Mouse (Mus musculus) hematopoietic stem cell, adult 5-6 weeks (primary cell): ENCODE data around the gene C130032M10Rik. TPM values are rescaled to one million over a fixed set of nuclear protein-coding genes. Genes with fewer than 3 reads are reported as not detected.
"Not testable (repeated sequence)": the region's sequence is repeated elsewhere in the genome, so short reads cannot be mapped to it uniquely, and the experiment has no call there.

Experiments
- ATAC-seq, 2 experiments: fragments of 125-278 bp in 1 of 2; replicated peaks in 1 of 2; 2 replicates each; pipeline ENCODE4 v1.8.0; 2016 to 2017; ENCODE audit warnings: inconsistent platforms in 2 of 2, mild to moderate bottlenecking in 2 of 2, moderate number of reproducible peaks in 2 of 2, low read depth in 1 of 2, moderate TSS enrichment in 1 of 2; ENCODE audit not compliant: low FRiP score in 2 of 2, poor library complexity in 2 of 2, severe bottlenecking in 2 of 2, insufficient read depth in 1 of 2, low TSS enrichment in 1 of 2
- total RNA-seq: library from RNA; stranded (forward); fragments of 172-1452, 232-1000 nt; gene quantifications from 2 replicates; pipeline ENCODE4 v1.2.3, GENCODE M21; 2017

The C130032M10Rik gene
- total RNA-seq, 1 experiment from 2014 or later = not detected

DNA sequence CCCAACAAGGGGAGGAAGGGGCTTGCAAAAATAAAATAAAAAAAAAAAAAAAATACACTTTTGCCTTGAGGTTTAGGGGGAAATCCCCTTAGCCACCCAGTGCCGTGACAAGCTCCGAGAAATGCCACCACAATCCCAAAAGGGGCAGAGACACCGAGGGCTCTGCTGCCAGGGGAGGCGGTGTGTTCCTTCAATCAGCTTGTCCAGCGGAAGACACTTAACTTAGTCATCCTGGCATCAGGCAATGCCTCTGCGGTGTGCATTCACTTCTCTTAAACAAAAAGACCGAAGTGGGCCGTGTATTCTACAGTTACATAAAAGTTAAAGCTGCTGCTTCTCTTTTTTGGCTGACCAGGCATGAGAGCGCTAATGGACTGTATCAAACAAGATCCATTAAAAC, 8.1 kb upstream of the C130032M10Rik start:
- peak; percentile 76 to 88 for ATAC-seq

DNA sequence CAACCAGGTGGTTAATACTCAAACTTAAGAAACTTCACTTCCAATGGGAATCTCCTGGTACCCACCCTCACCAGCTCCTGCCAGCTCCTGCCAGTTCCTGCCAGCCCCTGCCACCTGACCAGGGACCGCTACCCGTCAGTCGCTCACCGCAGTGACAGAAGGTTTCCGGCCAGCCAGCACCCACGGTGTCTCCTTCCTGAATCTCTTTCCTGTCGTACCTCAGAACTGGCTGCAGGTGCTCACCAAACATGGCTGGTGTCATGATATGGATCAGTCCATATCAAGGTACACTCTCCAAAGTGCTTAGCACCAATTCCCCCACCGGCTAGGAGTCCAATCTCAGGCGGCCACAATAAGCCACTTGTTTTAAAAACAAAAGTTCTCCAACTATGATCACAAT, 5.7 kb upstream of the C130032M10Rik start:
- 0 out of 4 replicates have a peak, but pooled peaks of 1 of the 2 experiments have one; percentile 12 for ATAC-seq

DNA sequence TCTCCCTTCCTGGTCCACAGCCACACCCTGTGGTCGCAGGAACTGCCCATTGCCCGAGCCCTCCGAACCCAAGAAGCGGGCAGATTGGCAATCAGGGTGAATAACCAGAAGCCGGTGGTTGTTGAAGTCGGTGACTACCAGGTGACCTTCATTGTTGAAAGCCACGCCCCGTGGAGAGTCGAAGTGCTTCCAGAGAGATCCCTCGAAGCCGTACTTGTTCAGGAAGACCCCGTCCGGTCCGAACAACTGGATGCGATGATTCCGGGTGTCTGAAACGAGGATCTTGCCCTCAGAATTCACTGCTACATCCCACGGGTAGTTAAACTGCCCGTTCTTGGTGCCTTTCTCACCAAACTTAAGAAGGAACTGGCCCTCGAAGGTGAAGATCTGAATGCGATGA, 2.7 kb upstream of the C130032M10Rik start:
- no peak for ATAC-seq

DNA sequence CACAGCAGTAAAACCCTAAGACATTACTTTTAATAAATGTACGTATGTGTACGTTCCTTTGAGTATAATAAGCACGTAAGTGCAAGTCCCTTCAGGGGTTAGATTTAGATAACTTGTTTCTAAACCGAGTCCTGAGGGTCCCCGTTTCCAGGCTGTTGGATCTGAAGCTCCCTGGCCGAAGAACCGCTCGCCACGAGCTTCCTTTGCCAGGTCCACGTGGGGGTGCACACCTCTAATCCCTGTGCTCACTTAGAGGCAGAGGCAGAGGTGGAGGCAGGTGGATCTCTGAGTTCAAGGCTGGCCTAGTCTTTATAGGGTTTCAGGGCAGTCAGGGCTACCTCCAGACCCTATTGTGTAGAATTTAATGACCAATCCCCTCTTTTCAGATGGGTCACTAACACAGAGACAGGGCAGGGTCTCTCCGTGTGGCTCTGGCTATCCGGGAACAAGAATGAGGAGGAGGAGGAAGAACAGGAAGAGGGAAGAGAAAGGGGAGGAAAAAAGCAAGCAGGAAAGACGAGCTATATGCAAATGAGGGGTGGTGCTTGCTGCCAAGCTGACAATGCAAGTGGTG, 2.5 kb downstream of the C130032M10Rik start:
- ATAC-seq = no peak

DNA sequence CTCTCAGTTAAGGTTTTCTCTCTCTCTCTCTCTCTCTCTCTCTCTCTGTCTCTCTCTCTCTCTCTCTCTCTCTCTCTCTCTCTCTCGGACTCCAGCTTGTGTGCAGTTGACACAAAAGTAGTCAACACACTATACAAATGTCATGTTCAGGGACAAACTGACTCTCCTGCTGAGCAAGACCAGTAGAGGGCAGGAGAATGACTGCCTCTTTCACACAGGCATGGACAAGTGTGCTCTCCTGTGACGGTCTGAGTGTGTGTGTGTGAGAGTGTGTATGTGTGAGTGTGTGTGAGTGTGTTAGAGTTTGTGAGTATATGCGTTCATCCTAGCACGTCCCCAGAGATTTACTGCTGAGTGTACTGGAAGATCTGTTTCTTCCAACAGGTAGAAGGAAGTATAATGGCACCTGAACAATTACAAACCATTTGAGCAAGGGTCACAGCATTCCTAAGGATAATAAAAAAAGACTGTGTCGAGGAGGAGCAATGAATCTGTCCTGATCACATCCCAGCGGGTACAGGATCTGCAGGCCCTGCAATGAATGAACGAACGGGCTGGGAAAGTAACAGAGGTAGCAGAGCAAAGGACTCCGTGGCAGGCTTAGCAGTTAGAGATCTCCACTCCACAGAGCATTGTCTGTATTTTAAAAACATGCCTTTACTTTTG, 3.4 kb downstream of the C130032M10Rik start:
- no peak for ATAC-seq

DNA sequence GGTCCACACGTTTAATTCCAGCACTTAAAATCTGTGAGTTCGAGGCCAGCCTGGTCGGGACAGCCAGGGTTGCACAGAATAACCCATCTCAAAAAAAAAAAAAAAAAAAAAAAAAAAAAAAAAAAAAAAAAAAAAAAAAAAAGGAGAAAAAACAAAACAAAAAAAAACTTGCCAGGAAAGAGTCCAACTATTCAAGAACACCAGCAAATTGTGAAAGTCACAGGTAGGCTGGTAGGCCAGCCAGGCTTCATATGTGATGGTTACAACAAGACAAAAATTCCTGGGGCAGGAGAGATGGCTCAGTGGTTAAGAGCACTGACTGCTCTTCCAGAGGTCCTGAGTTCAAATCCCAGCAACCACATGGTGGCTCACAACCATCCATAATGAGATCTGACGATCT, 5.0 kb downstream of the C130032M10Rik start:
- ATAC-seq = not testable (repeated sequence)

DNA sequence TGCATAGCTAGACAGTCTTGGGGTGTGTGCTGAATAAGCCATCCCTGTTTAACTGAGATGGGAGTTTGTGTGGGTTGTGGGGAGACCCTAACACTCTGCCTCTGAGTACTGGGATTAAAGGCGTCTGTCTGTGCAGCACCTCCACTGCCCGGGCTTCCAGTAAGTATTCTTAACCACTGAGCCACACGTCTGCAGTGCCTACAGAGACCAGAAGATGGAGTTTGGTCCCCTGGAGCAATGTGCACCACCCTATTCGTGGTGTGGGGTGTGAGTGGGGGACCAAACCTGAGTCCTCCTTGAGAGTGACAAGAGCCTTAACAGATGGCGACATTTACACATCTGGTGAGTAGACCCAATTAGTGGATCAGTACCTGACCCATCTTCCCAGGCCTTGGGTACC, 6.5 kb downstream of the C130032M10Rik start:
- ATAC-seq = no peak

DNA sequence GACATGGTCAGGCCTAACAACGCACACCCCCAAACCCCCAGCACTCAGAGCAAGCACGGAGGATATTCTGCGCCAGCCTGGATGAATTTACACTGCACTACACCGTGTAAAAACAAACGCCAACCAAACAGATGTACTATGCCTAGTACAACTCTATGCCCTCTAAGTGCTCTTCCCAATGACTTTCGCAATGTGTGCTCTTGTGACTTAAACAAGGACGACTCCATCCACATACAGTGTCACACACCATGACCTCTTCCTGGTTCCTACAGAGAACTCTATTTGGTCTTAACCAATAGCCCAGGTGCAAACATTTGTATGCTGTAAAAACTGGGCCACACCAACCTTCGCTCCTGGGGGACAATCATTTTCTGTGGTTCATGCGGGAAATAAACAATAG, 7.0 kb downstream of the C130032M10Rik start:
- ATAC-seq = no peak

DNA sequence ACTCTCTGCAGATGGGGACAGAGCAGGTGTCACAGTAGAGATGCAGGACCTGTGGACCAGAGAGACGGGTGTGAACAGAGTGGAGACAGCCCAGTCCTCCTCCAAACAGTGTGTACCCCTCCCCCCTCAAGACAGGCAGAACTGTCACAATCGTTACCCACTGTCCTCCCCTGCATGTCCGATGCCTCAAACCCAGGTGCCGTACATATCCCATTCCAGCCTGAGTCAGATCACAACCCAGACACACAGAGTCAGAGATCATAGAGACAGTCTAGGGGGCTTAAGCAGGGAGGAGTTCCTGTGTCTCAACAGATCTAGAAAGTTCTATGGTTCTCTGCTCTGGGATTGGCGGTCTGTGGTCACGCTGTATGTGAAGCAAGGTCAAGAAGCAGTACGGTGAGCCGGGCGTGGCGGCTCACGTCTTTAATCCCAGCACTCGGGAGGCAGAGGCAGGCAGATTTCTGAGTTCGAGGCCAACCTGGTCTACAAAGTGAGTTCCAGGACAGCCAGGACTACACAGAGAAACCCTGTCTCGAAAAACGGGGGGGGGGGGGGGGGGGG, 9.7 kb downstream of the C130032M10Rik start:
- no peak for ATAC-seq

DNA sequence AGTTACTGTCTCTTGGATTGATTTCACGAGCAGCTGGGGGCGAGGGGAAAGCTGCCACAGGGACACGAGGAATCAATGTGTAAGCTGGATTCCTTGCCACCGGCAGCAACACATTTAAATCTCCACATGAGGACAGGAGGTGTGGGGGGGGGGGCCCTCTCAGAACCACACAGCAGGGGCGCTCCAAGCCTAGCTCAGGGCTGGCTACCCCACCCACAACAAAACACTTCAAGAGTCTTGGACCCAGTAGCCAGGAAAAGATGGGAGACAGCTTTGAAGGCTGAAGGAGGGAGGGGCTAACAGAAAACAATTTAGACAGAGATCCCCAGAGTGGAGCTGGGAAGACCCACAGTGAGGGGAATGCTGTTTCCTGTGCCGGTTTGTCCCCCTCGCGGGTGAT, 10.4 kb downstream of the C130032M10Rik start:
- no peak for ATAC-seq

DNA sequence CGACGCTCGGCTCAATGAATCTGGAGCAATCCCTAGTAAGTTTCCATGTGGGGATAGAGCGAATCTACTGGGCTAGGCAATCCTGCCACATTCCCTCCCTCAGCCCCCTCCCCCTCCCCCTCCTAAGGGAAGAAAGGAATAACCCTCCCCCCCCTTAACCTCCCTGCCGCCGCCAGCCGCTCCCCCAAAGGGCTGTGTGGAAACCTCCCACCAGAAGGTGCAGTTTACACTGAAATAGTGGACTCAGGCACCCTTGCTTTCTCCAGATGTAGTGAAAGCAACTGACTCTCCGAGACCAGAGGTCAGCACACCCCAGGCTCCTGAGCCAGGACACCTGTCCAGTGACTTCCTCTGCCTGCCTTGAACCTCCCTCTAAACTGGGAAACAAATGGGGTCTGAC, 11.1 kb downstream of the C130032M10Rik start:
- no peak for ATAC-seq

DNA sequence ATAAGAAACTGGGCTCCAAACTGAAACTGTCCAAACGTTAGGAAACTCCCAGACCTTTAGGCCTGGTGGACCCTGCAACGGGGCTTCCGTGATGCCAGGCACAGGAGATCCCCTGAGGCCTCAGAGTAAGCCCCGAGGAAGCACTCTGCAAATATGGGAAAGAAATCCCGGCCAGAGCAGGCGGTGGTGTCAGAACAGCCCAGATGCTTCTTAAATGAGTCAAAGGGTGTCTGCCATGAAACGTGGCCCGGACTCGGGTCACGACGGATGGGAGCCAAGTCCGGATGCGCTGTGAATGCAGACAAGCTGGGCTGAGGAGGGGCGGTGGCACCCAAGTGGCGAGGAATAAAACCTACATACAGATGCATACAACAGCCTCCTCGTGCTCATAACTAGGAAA, 11.6 kb downstream of the C130032M10Rik start:
- ATAC-seq = peak; percentile 42 to 69; a peak in 2 of 4 replicates

DNA sequence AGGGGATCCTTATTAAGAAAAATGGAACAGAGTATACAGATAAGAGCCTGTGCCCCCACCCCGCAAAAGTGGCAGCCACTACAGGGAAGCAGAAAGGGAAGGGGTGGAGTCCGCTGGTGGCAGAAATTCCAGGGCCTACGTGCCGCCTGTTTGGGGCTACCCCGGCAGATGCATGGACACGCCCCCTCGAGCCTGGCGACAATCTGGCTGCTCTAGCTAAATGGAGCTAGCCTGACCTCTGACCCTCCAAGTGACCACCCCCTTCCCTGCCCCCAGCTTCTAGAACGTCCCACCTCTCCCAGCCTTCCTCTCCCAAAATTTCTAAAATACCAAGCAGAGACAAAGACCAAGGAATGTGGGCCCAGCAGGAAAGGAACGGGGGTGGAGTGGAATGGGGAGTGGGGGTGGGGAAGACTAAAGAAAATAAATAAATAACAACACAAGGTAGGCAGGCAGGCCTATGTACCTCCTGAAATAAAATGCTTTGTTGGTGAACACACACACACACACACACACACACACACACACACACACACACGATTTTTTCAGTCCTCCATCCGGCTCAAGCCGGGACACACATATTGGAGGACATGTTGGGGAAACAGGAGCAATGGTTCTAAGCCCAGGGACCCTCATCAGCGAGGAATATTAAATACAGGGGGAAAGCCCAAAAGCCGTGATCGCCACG, 12.6 kb downstream of the C130032M10Rik start:
- no peak for ATAC-seq

DNA sequence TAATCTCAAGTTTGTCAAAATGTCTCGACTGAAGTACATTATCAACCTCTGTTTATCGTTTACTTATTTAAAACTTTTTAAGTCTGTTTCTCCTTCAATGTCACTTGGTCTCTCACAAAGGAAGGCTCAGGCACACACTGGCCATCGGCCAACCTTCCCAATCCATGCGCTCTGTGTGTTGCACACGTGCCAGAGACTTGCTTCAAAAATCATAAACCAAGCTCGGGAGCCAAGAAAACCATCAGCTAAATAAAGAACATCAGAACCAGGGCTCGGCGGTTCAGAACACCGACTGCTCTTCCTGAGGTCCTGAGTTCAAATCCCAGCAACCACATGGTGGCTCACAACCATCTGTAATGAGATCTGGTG, 13.2 kb downstream of the C130032M10Rik start:
- no peak for ATAC-seq

DNA sequence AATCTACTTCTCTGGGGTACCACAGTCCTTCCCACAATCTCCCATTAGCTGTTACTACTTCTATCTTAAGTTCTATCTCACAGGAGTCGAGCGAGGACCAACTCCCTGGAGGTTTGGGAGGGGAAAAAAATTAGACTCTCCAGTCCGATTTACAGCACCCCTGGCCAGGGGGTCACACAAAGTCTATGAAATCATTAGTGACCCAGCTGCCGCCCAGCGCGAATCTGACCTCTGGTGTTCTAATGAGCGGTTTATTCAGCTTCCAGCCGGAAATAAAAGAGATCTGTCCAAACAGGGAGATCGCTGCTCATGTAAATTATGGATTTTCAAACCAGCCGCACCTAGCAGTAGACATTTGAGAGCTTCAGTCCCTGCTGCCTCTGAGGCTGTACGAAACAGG, 15.8 kb downstream of the C130032M10Rik start:
- no peak for ATAC-seq

DNA sequence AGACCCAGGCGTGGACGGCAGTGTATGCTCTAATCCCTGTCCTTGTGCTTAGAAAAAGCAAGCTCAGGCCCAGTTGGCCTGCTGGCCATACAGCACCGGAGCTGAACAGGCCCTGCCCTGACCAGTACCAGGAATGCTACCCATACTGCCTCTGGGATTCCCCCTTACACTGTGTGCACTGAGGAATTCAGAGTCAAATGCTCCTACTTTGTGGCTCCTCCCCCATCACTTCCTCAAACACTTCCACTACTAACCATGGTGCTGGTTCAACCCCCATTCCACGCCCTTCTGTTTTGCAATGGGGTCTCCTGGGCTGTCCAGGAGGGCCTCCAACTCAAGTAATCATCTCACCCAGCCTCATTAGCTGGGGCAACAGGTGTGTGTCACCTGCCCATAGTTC, 18.4 kb downstream of the C130032M10Rik start:
- ATAC-seq = no peak

DNA sequence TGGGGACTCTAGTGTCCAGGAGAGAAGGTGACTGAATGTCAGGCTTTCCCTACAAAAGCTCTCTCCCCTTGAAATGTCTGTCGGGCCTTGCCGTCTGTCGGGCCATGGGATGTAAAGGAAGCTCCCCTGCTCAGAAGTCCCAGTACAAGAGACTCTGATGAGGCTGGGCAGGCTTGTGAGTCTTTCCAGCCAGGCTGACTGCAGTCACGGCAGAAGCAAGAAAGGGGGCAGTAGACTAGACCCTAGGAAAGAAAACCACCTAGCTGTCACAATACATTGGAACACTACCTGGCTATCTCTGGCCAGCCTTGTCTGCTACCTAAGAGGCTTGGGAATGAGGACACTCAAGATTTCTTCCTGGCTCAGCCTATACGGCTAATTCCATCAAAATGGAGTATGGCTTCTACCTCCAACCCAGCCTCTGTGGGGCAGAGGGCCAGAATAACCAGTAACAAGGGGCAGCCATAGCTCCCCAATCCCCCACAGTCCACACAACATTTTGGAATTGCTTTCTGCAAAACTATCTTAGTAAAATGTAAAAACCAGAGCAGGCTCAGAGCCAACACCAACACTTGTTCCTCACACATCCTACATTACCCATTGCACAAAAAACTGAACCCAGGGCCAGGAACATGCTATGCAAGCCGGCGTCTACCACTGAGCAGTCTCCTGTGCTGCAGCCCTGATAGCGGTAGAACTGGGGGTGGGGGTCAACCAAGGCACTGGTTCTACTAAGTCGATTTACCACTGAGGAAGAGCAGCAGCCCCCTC, 19.4 kb downstream of the C130032M10Rik start:
- ATAC-seq = no peak

DNA sequence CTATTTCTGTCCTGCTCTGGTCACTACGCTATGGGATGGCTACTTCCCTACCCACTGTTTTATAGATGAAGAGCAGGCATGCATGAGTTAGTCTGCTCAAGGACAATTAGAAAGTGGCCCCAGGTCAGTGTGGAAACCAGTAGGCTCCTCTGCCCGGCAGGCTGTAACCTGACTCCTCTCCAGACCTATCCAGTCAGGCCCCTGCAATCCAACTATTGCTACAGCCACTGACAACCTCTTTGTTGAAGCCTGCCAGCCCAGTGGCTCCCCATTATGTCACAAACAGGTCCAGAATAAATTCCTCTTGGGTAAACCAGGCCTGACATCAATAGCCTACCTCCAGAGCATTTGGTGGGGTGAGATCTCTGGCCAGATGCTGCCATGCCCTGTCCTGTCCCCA, 21.1 kb downstream of the C130032M10Rik start:
- ATAC-seq = no peak
